Mouse (Mus musculus) stomach, adult 2 months (tissue): ENCODE data around the gene Otof. TPM values are rescaled to one million over a fixed set of nuclear protein-coding genes. Genes with fewer than 3 reads are reported as not detected.

Experiments used
- polyA plus RNA-seq: library from polyadenylated mRNA; depleted of rRNA; stranded (reverse); fragments of >200 nt; gene quantifications from 2 replicates; pipeline ENCODE4 v1.2.3, GENCODE M21; 2012; rRNA removed

Gene Otof
- polyA plus RNA-seq: 0.02 and 0.05 TPM in 2 replicates

GRCm38 (mm10) chr5:30461821-30462220 is at the start of gene Otof:
Gene Otof, minus strand, starts transcription at chr5:30461932.

GRCm38 (mm10) chr5:30465861-30466260 is 4.1 kb upstream of the Otof start, which contains the start of gene 1700001C02Rik:
Gene 1700001C02Rik, plus strand, starts transcription at chr5:30466047.

Other genes starting within 250 kb of the Otof start
- 18.8 and 35.4 TPM in 2 replicates for gene Selenoi, start 229.4 kb downstream of the Otof start, polyA plus RNA-seq
- gene Drc1, start 180.5 kb downstream of the Otof start, polyA plus RNA-seq: 0.04 and 0.34 TPM in 2 replicates
- 0.46 TPM in 1 of 2 replicates, not detected in the other for gene 1700001C02Rik, start 4.1 kb upstream of the Otof start, polyA plus RNA-seq
- not detected in 2 replicates for gene Cib4, start 83.9 kb upstream of the Otof start, polyA plus RNA-seq
- 15.8 and 16.8 TPM in 2 replicates for gene Kcnk3, start 126.2 kb upstream of the Otof start, polyA plus RNA-seq
- gene Slc35f6, start 186.0 kb upstream of the Otof start, polyA plus RNA-seq: 81.9 and 83.9 TPM in 2 replicates
- 20.2 and 29.1 TPM in 2 replicates for gene Cenpa, start 204.8 kb upstream of the Otof start, polyA plus RNA-seq
- gene Dpysl5, start 249.6 kb upstream of the Otof start, polyA plus RNA-seq: 0.76 and 0.91 TPM in 2 replicates